Mouse (Mus musculus) brain, embryonic 14.5 days (tissue): ENCODE data around the gene Il23a. TPM values are rescaled to one million over a fixed set of nuclear protein-coding genes. Genes with fewer than 3 reads are reported as not detected.
A peak's percentile ranks its signal among the peaks of the same experiment; 100 is the strongest.

Experiments
- DNase-seq: peaks from one replicate; pipeline ENCODE4 v3.0.0-alpha.2; 2011; ENCODE audit warnings: low read depth
- CTCF ChIP-seq: fragments of 200-500 bp; IDR thresholded peaks from 2 replicates; pipeline ENCODE4 v1.5.1; 2012; ENCODE audit warnings: inconsistent platforms, mild to moderate bottlenecking, moderate library complexity, borderline replicate concordance; ENCODE audit not compliant: insufficient read depth, insufficient read length; ENCODE audit errors: extremely low read depth
- POLR2A ChIP-seq: fragments of 200-500 bp; IDR thresholded peaks from 2 replicates; pipeline ENCODE4 v1.6.1; 2012; ENCODE audit warnings: mild to moderate bottlenecking, inconsistent platforms, borderline replicate concordance; ENCODE audit not compliant: poor library complexity, insufficient read depth, insufficient read length, severe bottlenecking; ENCODE audit errors: extremely low read depth
- polyA plus RNA-seq: library from polyadenylated mRNA; depleted of rRNA; stranded (reverse); fragments of >200 nt; gene quantifications from 2 replicates; pipeline ENCODE4 v1.2.3, GENCODE M21; 2012

Gene Il23a
- polyA plus RNA-seq, 1 experiment: 0.11 TPM

DNA sequence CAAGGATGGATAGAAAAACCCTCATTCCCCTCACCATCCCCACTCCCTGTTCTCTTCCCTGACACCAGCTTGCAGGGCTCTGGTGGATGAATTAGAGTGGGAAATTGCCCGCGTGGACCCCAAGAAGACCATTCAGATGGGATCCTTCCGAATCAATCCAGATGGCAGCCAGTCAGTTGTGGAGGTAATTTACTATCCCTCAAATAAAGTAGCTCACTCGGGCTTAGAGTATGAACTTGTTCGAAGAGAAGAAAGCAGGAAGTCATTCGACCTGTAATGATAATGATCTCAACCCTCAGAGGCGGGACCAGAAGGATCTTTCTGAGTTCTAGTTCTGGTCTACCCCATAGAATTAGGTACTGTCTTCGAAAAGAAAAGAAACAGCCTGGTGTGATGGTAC, 25.0 kb upstream of the Il23a start:
- no peak for TF ChIP-seq POLR2A
- no peak for TF ChIP-seq CTCF
- DNase-seq: no peak

DNA sequence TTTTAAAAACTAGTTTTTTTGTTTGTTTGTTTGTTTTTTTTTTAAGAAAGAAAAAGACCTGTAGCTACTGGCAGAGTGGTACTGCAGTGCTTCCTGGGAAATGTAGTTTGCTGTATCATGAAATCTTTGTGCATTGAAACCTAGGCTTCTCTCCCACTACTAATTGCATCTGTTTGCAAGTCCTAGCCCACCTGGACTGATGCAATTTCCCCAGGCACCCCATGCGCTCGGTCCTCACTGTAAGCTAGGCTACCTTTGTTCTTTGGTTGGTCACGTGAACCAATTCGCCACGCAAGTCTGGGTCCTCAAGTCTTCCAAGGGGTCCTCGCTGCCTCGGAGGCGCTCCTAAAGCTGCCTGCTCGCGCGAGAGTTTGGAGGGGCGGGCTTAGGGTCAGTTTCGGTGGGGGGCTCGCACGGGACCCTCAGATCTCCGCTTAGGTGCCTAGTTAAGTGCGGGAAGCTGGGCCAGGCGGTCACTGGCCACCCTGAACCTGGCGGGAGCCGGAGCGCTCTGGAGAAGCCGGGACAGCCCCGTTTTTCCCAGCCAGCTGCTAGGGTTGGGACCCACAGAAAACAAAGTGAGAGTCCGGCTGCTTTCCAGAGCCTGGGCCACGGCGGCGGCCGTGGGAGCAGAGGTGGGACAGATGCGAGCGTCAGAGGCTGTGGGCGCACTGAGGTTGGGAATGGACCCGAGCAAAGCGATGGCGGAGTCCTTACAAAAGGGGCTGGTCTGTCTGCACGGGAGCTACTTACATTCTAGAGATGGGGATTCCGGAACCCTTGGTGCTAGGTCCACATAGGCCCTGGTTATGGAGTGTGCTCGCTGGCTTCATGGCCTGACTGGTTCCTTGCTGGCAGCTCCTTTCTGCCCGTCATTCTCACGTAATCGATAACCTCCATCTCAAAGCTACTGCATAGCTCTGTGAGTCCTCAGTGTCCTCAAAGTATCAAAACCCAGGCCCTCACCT, 23.9 kb upstream of the Il23a start, which contains the start of gene Cnpy2:
Gene Cnpy2, plus strand, starts transcription at position 319 of the 968 bp plus-strand sequence.
- DNase-seq: peak; percentile 98
- TF ChIP-seq CTCF (no peak), POLR2A (peak; percentile 11; the same call in 1 of the 2 replicates)

DNA sequence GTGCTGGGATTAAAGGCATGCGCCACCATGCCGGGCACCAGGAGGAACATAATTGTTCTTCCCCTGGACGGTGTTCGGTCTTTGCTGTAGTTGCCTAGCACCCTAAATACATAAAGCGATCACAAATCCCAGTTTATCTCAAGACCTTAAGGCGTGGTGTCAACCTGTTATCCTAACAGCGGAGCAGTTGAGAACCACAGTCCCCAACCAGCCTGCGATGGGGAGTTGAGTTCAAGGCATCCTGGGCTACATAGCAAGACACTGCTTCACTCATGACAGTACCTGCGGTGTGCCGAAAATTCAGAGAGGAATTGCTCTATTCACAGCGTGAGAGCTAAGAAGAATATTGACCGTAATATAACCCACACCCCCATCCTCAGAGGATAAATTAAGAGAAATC, 23.1 kb upstream of the Il23a start:
- TF ChIP-seq POLR2A: no peak
- TF ChIP-seq CTCF: no peak
- peak; percentile 15 for DNase-seq

DNA sequence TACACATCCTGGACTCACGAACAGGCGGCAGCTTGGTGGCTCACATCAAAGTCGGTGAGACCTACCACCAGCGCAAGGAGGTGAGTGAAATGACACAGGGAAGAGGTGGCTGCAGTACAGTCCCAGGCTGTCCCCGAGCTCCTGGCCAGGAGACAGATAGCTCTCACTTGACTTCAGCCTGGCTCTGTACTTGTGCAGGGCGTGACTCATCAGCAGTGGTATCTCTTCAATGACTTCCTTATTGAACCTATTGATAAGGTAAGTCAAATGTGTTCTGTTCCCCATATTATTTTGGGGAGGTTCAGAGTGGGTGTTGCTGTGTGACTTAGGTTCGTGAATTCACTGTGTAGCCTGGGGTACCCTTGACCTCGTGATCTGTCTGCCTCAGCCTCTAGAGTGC, 17.0 kb upstream of the Il23a start:
- no peak for DNase-seq
- TF ChIP-seq CTCF (no peak), POLR2A (no peak)

DNA sequence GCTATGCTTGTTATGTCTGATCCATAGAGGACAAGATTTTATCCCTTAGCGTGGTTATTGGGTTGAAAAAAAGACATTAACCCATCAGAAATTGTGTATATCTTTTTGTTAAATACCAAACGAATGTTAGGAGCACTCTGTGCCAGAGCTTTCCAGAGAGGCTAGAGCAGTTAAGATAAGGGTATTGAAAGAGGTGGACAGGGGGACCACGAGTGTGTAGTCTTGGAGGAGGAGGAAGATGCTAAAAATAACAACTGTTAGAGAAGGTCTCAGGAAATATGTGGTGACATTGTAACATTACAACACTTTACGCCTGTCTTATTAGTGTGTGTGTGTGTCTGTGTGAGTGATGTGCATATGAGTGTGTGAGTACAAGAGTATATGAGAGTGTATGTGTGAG, 12.3 kb upstream of the Il23a start:
- DNase-seq: no peak
- TF ChIP-seq POLR2A (no peak), CTCF (no peak)

DNA sequence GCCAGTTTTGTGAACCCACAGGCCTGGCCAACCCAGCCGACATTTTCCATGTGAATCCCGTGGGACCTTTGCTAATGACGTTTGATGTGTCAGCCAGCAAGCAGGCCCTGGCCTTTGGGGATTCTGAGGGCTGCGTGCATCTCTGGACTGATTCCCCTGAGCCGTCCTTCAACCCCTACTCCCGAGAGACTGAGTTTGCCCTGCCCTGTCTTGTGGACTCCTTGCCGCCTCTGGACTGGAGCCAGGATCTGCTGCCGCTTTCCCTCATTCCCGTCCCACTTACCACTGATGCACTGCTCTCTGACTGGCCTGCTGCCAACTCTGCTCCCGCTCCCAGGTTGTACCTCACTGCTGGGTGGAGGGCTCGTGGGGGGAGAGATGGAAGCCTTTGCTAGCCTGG, 11.6 kb upstream of the Il23a start:
- TF ChIP-seq POLR2A: no peak
- no peak for TF ChIP-seq CTCF
- peak; percentile 74 for DNase-seq

DNA sequence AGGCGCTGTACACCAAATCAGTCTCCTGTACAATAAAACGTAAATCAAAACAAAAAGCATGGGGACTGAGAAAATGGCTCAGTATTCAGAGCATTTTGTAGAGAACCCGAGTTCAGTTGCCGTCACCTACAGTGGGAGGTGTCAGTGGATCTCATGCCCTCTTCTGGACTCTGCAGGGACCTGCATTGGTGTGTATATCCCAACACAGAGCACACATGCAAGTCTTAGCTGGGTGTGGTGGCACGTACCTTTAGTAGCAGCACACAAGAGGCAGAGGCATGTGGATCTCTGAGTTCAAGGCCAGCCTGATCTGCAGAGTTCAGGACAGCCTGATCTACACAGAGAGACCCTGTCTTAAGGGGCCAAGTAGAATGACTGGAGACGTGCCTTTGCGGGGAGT, 11.1 kb upstream of the Il23a start:
- DNase-seq: no peak
- TF ChIP-seq CTCF: no peak

DNA sequence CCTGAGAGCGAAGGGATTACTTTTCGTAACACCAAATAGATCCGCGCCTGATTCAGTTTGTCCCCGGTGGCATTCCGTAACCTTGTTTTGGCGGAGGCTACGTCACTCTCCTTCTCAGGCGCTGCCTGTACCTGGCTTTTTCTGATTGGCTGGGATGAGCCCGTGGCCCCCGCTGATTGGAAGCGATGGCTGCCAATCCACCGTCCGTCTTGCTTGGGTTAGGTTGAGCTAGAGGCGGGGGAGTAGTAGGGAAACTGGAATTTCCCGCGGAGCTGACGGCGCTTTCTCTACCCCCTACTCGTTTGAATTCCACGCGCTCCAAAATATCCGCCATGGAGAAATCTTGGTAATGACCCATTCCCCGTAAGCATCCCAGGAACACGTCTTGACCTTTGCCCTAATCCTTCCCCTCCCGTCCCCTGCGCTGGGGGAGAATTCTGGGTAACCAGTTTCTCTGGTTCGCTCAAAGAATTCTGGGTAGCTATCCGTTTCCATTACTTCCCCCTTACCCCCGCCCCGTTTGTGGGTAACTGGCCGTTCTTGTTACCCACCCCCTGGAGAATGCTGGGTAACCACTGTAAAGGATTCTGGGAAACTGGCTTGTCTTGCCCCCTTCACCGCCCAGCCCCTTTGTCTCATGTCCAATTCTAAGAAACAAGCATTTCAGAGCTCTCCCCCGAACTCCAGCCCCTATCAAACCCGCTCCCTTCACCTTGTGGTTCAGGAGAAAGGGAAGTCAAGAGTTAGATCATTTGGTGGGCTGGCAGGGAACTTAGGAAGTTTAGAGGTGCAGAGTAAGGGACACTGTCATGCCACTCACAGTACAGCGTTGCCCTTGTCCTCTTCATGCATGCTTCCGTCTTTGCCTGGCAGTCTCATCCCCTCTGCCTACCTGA, 4.8 kb upstream of the Il23a start, which contains the start of gene Pan2:
Gene Pan2, plus strand, starts transcription at position 210 of the 896 bp plus-strand sequence.
- peak; percentile 100 for DNase-seq
- TF ChIP-seq POLR2A (0 out of 2 replicates have a peak, but pooled peaks have one; percentile 39), CTCF (no peak)

DNA sequence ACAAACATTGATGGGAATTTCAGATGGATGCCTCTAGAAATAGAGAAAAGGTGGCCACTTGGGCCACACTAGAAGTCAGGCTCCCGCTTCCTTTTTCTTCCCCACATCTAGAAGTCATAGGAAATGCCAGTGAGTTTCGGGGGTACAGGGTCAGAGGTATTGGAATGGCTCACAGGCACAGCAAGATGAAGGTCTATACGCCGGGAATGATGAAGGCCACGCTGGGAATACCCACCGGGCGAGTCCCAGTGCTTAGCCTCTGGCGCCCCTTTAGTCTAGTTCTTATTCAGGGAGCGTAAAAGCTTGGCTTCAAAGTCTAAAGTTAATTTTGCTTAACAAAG, 4.2 kb upstream of the Il23a start:
- no peak; the same call in 1 of the 2 replicates for TF ChIP-seq POLR2A
- TF ChIP-seq CTCF: no peak
- no peak for DNase-seq

DNA sequence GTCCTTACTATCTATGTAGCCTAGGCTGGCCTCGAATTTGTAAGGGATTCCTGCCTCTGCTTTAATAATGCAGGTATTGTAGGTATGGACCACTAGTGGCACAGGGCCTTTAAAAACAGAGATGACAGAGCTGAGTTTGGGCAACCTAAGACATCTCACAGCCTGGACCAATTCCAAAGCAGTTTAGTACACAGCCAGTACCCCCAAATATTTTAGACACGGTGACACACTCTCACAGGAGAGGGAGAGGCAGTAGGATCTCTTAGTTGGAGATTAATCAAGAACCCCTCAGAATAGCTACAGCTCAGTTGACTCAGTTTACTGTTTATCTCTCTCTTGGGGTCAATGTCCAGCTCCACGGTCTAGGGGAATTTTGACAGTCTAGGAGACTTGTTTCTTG, 3.8 kb upstream of the Il23a start:
- TF ChIP-seq CTCF (no peak), POLR2A (no peak)

DNA sequence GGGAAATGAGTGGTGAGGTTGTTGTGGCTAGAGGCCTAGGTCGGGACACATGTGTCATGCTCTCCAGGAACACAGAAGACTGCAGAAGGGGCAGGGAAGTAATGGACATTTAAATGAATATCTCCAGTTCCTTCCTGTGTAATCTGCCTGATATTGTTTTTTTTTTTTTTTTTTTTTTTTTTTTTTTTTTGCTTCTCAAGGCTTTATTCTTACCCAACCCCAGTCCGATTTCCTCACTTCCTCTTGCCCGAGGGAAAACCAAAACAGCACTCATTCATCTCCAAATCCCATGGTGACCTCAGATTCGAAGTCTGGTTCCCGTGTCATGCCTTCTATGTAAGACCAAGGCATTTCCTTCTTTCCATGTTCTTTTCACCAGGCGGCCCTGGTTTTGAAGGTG, 309 bp downstream of the Il23a start:
- DNase-seq: no peak
- TF ChIP-seq POLR2A (no peak), CTCF (no peak)

More for the DNA sequence above, 3.8 kb upstream of the Il23a start:
- DNase-seq: no peak
